Mouse (Mus musculus) forebrain, embryonic 11.5 days (tissue): ENCODE measurements around the gene Llgl2. TPM values are rescaled to one million over a fixed set of nuclear protein-coding genes. Genes with fewer than 3 reads are reported as not detected.

Source experiments
- ATAC-seq: fragments of 200-750 bp; cut with Nextera tagmentation; replicated peaks from 2 replicates; pipeline ENCODE4 v1.8.0; 2017; ENCODE audit warnings: moderate TSS enrichment; ENCODE audit not compliant: low FRiP score
- DNase-seq: peaks from one replicate; pipeline ENCODE4 v3.0.0-alpha.2; 2017; ENCODE audit warnings: low spot score
- H3K27ac ChIP-seq: fragments of 300-500 bp; sonication (generic); 2 replicates; pipeline ENCODE4 v1.5.1; 2014; ENCODE audit warnings: low read depth, low read length
- H3K27me3 ChIP-seq: fragments of 300-500 bp; sonication (generic); 2 replicates; pipeline ENCODE4 v1.6.1; 2014; ENCODE audit warnings: mild to moderate bottlenecking, low read length, mixed read lengths; ENCODE audit not compliant: control insufficient read depth, insufficient read depth
- H3K36me3 ChIP-seq: fragments of 300-500 bp; sonication (generic); 2 replicates; pipeline ENCODE4 v1.6.1; 2014; ENCODE audit warnings: mild to moderate bottlenecking, low read length, moderate library complexity, mixed read lengths; ENCODE audit not compliant: control insufficient read depth, insufficient read depth
- H3K4me1 ChIP-seq: fragments of 300-500 bp; sonication (generic); replicated peaks from 2 replicates; pipeline ENCODE4 v1.6.1; 2014; ENCODE audit warnings: low read length, mixed read lengths; ENCODE audit not compliant: control insufficient read depth, insufficient read depth
- H3K4me2 ChIP-seq: fragments of 300-500 bp; sonication (generic); 2 replicates; pipeline ENCODE4 v1.6.1; 2014; ENCODE audit warnings: low read depth, mild to moderate bottlenecking, low read length, moderate library complexity, mixed read lengths; ENCODE audit not compliant: severe bottlenecking
- H3K4me3 ChIP-seq: fragments of 300-500 bp; sonication (generic); 2 replicates; pipeline ENCODE4 v1.5.1; 2014; ENCODE audit warnings: low read depth, low read length
- H3K9ac ChIP-seq: fragments of 300-500 bp; sonication (generic); 2 replicates; pipeline ENCODE4 v1.6.1; 2014; ENCODE audit warnings: low read length
- H3K9me3 ChIP-seq: fragments of 300-500 bp; sonication (generic); 2 replicates; pipeline ENCODE4 v1.6.1; 2016; ENCODE audit warnings: low read length, mixed read lengths; ENCODE audit not compliant: control insufficient read depth
- WGBS: fragments of 180-500 bp; shearing (Covaris S2); extraction: QIAGEN DNeasy Blood & Tissue Kit; methylation state at CpG from one replicate; pipeline ENCODE4 v1.1.7; 2014; 5-methylcytosine and 5-hydroxymethylcytosine counted together
- polyA plus RNA-seq: library from polyadenylated mRNA; unstranded; fragments of >200 nt; fragmentation: Nextera tagmentation; extraction: Ambion mirVana; gene quantifications from 2 replicates; pipeline ENCODE4 v1.2.1, GENCODE M21; 2014

The Llgl2 gene
- polyA plus RNA-seq, 1 experiment from 2014 or later = 3.9 TPM

- Histone ChIP-seq H3K27me3 (peaks cover 17% of the 10 kb centered on the region), H3K36me3 (no peaks in the 10 kb centered on the region), H3K4me1 (peaks cover 5% of the 10 kb centered on the region; the same call in 1 of the 2 replicates), H3K9ac (no peak overlapping the region), H3K9me3 (no peaks in the 10 kb centered on the region), H3K4me3 (no peak overlapping the region), H3K27ac (no peak overlapping the region), H3K4me2 (no peak overlapping the region)
- DNase-seq (no peak), ATAC-seq (no peak)
- WGBS = 46% methylated on average over 5 of the region's 5 CpGs
Measured at GRCm38 (mm10) chr11:115826487-115826886, 2.6 kb downstream of the Llgl2 start.

GRCm38 (mm10) chr11:115827624-115828023 lies 3.8 kb downstream of the Llgl2 start:
- no peak overlapping the region for H3K4me3 ChIP-seq
- H3K27me3 ChIP-seq = peaks cover 17% of the 10 kb centered on the region
- 83% methylated on average over 6 of the region's 6 CpGs for WGBS
- H3K4me1 ChIP-seq = peaks cover 5% of the 10 kb centered on the region; the same call in 1 of the 2 replicates
- H3K9ac ChIP-seq = no peak overlapping the region
- no peak overlapping the region for H3K4me2 ChIP-seq
- no peak for ATAC-seq
- no peak for DNase-seq
- H3K36me3 ChIP-seq = no peaks in the 10 kb centered on the region
- H3K27ac ChIP-seq = no peak overlapping the region
- no peaks in the 10 kb centered on the region for H3K9me3 ChIP-seq

GRCm38 (mm10) chr11:115829036-115829435 lies 5.2 kb downstream of the Llgl2 start:
- ATAC-seq = no peak
- Histone ChIP-seq H3K4me1 (peaks cover 2% of the 10 kb centered on the region), H3K27me3 (peaks cover 17% of the 10 kb centered on the region)

GRCm38 (mm10) chr11:115830550-115831325 lies 6.9 kb downstream of the Llgl2 start:
- Histone ChIP-seq H3K9me3 (no peaks in the 10 kb centered on the region), H3K9ac (no peak overlapping the region), H3K4me2 (no peak overlapping the region), H3K27ac (no peak overlapping the region), H3K4me1 (peaks cover 1% of the 10 kb centered on the region; the same call in 1 of the 2 replicates), H3K27me3 (peaks cover 3% of the 10 kb centered on the region), H3K36me3 (no peaks in the 10 kb centered on the region), H3K4me3 (no peak overlapping the region)
- WGBS = 23% methylated on average over 25 of the region's 25 CpGs
- ATAC-seq (no peak), DNase-seq (no peak)

More at GRCm38 (mm10) chr11:115829036-115829435, 5.2 kb downstream of the Llgl2 start:
- H3K9ac ChIP-seq = no peak overlapping the region
- no peak overlapping the region for H3K4me3 ChIP-seq
- 59% methylated on average over 4 of the region's 4 CpGs for WGBS
- no peak for DNase-seq
- no peak overlapping the region for H3K4me2 ChIP-seq
- H3K36me3 ChIP-seq = no peaks in the 10 kb centered on the region
- no peaks in the 10 kb centered on the region for H3K9me3 ChIP-seq
- no peak overlapping the region for H3K27ac ChIP-seq

GRCm38 (mm10) chr11:115831518-115831917 lies 7.7 kb downstream of the Llgl2 start:
- Histone ChIP-seq H3K27me3 (no peaks in the 10 kb centered on the region; the same call in none of the 2 replicates), H3K27ac (no peak overlapping the region)

GRCm38 (mm10) chr11:115832064-115832463 lies 8.2 kb downstream of the Llgl2 start:
- no peak overlapping the region for H3K4me3 ChIP-seq
- H3K36me3 ChIP-seq = no peaks in the 10 kb centered on the region
- ATAC-seq (no peak), DNase-seq (no peak)
- H3K27ac ChIP-seq = no peak overlapping the region
- H3K4me1 ChIP-seq = peaks cover 5% of the 10 kb centered on the region; the same call in 1 of the 2 replicates
- H3K4me2 ChIP-seq = no peak overlapping the region
- H3K9ac ChIP-seq = no peak overlapping the region
- H3K27me3 ChIP-seq = no peaks in the 10 kb centered on the region; the same call in 1 of the 2 replicates
- WGBS = 69% methylated on average over 6 of the region's 6 CpGs
- H3K9me3 ChIP-seq = no peaks in the 10 kb centered on the region

More at GRCm38 (mm10) chr11:115831518-115831917, 7.7 kb downstream of the Llgl2 start:
- WGBS = 54% methylated on average over 3 of the region's 3 CpGs
- Histone ChIP-seq H3K36me3 (no peaks in the 10 kb centered on the region), H3K4me1 (peaks cover 1% of the 10 kb centered on the region; the same call in 1 of the 2 replicates), H3K4me2 (no peak overlapping the region), H3K4me3 (no peak overlapping the region), H3K9me3 (no peaks in the 10 kb centered on the region), H3K9ac (no peak overlapping the region)
- no peak for DNase-seq
- no peak for ATAC-seq

- no peak overlapping the region for H3K4me2 ChIP-seq
- DNase-seq (no peak), ATAC-seq (no peak)
- H3K9me3 ChIP-seq = no peaks in the 10 kb centered on the region
- 9% methylated on average over 8 of the region's 8 CpGs for WGBS
- H3K36me3 ChIP-seq = no peaks in the 10 kb centered on the region
- H3K27ac ChIP-seq = no peak overlapping the region
- no peak overlapping the region for H3K4me3 ChIP-seq
- H3K27me3 ChIP-seq = no peaks in the 10 kb centered on the region; the same call in 1 of the 2 replicates
- peaks cover 5% of the 10 kb centered on the region; the same call in 1 of the 2 replicates for H3K4me1 ChIP-seq
- H3K9ac ChIP-seq = no peak overlapping the region
Measured at GRCm38 (mm10) chr11:115832523-115832922, 8.7 kb downstream of the Llgl2 start.

- H3K4me3 ChIP-seq = no peak overlapping the region
- ATAC-seq (no peak), DNase-seq (no peak)
- H3K9ac ChIP-seq = no peak overlapping the region
- peaks cover 5% of the 10 kb centered on the region; the same call in 1 of the 2 replicates for H3K4me1 ChIP-seq
- no peak overlapping the region for H3K27ac ChIP-seq
- H3K27me3 ChIP-seq = no peaks in the 10 kb centered on the region; the same call in 1 of the 2 replicates
- H3K36me3 ChIP-seq = no peaks in the 10 kb centered on the region
- 18% methylated on average over 8 of the region's 8 CpGs for WGBS
- H3K9me3 ChIP-seq = no peaks in the 10 kb centered on the region
- no peak overlapping the region for H3K4me2 ChIP-seq
Measured at GRCm38 (mm10) chr11:115833021-115833513, 9.2 kb downstream of the Llgl2 start.
